Mouse (Mus musculus): ENCODE data around the gene Ncapd2. TPM values are rescaled to one million over a fixed set of nuclear protein-coding genes. Genes with fewer than 3 reads are reported as not detected.

Gene Ncapd2
- polyA plus RNA-seq, 1 experiment: 92.0 TPM

DNA sequence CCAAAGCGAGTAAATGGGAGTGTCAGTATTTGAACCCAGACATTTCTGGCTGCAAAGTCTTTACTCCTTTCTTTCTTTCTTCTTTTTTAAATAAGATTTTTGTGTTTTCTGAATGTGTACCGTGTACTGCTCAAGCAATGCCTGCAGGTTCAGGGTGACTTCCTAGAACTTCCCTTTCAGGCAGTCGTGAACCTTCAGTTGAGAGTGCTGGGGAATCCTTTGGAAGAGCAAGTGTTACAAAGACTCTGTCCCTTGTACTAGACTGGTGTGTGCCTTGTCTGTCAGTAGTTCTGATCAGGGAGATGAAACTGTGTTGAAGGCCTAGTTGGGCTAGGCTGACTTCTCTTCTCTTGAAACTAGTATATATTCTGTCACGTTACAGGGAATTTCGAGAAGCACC is 1.3 kb upstream of the Ncapd2 start:
- no peaks in the 10 kb centered on the region for H3K9me3 ChIP-seq
- peaks cover 27% of the 10 kb centered on the region for H3K4me1 ChIP-seq
- no peaks in the 10 kb centered on the region for H3K27me3 ChIP-seq (replicated peaks)
- H3K4me3 ChIP-seq (replicated peaks): peak overlapping the region; percentile 99
- no peak for TF ChIP-seq FLI1 (IDR thresholded peaks at IDR 0.05; ENCODE audit: low read length)
- TF ChIP-seq GATA1 (IDR thresholded peaks at IDR 0.05; ENCODE audit: borderline replicate concordance, low read length): no peak
- peaks cover 47% of the 10 kb centered on the region for H3K36me3 ChIP-seq (replicated peaks; ENCODE audit: low read length)

DNA sequence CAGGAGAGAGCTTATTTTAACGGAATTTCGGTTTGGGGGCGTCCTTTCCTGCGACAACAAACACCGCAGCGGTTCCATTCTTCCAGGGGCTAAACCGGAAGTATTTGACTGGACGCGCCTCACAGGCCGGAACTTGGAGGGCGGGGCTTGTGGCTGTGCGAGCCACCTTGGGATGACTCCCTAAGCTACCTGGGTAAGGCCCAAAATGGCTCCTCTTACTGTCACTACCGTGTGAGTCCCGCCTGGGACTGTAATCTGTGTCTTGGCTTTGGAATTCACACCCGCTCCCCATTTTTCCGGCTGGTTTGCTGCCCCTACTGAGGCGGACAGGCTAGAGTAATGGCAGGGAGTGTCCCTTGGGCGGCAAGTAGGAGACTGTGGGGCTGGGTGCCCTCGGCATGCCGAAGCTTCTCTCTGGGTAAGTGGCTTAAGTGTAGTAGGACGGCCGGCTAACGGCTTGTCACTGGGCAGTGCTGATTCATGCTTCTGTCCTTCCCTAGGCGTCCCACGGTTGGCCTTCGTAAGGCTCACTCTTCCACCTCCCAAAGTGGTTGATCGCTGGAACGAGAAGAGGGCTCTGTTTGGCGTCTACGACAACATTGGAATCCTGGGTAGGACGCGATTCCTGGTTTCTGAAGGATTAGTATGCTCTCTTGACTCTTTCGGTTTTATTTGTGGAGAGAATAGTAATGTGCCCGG is 664 bp upstream of the Ncapd2 start:
- Histone ChIP-seq H3K4me1 (peaks cover 33% of the 10 kb centered on the region), H3K36me3 (replicated peaks; ENCODE audit: low read length) (peaks cover 53% of the 10 kb centered on the region), H3K4me3 (replicated peaks) (peak overlapping the region; percentile 99)

DNA sequence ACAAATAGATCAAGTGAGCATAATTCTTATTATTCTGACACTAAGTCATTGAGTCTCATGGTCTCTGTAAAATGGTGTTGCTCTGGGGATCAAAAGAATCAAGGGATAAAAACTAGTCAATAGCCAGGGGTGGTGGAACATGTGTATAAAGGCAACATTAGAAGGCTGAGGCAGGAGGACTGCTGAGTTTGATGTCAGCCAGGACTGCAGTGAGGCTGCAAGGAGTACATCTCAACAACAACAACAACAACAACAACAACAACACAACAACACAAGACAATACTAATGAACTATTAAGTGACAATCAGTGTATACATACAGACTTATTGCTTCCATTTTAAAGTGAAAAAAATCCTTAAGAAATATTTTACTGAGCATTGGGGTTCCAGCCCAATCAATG is 685 bp downstream of the Ncapd2 start:
- TF ChIP-seq FLI1 (IDR thresholded peaks at IDR 0.05; ENCODE audit: low read length): no peak
- peak overlapping the region; percentile 99 for H3K4me3 ChIP-seq (replicated peaks)
- peaks cover 57% of the 10 kb centered on the region for H3K36me3 ChIP-seq (replicated peaks; ENCODE audit: low read length)
- no peaks in the 10 kb centered on the region for H3K27me3 ChIP-seq (replicated peaks)
- H3K4me1 ChIP-seq: peaks cover 34% of the 10 kb centered on the region
- no peaks in the 10 kb centered on the region for H3K9me3 ChIP-seq

More for the DNA sequence above, 664 bp upstream of the Ncapd2 start:
- TF ChIP-seq GATA1 (IDR thresholded peaks at IDR 0.05; ENCODE audit: borderline replicate concordance, low read length): no peak
- no peak for TF ChIP-seq FLI1 (IDR thresholded peaks at IDR 0.05; ENCODE audit: low read length)
- H3K9me3 ChIP-seq: no peaks in the 10 kb centered on the region
- no peaks in the 10 kb centered on the region for H3K27me3 ChIP-seq (replicated peaks)

DNA sequence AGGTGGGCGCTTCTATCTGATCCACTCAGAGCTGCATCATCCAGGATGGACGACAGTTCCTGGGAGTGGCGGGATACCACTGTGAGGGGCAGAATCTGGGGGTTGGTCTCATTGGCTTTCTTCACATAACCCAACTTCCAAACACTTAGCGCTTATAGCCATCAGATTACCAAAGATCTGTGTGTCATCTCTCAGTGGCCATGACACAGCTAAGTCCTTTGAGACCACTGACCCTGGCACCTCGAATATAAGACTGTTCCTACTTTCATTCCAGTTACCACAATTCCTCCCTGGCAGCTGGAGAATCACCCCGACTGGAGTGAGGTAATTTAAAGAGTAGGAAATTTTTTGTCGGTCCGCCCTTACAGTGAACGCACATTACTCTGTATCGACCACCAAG is 5.3 kb downstream of the Ncapd2 start:
- no peaks in the 10 kb centered on the region for H3K27me3 ChIP-seq (replicated peaks)
- H3K4me1 ChIP-seq: peaks cover 21% of the 10 kb centered on the region
- TF ChIP-seq GATA1 (IDR thresholded peaks at IDR 0.05; ENCODE audit: borderline replicate concordance, low read length): no peak
- no peak for TF ChIP-seq FLI1 (IDR thresholded peaks at IDR 0.05; ENCODE audit: low read length)
- H3K9me3 ChIP-seq: no peaks in the 10 kb centered on the region
- H3K4me3 ChIP-seq (replicated peaks): no peak overlapping the region
- peaks cover 82% of the 10 kb centered on the region for H3K36me3 ChIP-seq (replicated peaks; ENCODE audit: low read length)

DNA sequence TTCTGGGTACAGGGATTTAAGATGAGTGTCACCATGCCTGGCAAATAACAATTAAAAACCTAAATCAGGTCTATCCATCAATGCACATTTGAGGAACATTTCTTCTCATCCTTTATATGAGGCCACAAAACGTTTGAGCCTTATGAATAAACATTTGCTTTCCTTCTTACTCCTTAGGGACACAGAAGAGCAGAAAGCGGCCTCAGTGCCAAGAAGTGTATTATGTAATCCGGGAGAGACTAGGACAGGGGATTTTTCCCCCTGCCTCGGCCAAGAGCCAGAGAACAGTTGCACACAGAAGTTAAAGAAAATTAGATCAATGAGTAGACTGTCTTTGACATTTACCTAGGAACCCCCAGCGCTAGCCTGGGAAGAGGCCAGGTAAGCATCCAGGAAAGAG is 9.4 kb downstream of the Ncapd2 start:
- TF ChIP-seq GATA1 (IDR thresholded peaks at IDR 0.05; ENCODE audit: borderline replicate concordance, low read length) (no peak), FLI1 (IDR thresholded peaks at IDR 0.05; ENCODE audit: low read length) (no peak)
- H3K36me3 ChIP-seq (replicated peaks; ENCODE audit: low read length): peaks cover 95% of the 10 kb centered on the region
- H3K4me1 ChIP-seq: peaks cover 4% of the 10 kb centered on the region; the same call in 1 of the 2 replicates
- no peaks in the 10 kb centered on the region for H3K9me3 ChIP-seq
- H3K27me3 ChIP-seq (replicated peaks): no peaks in the 10 kb centered on the region
- no peak overlapping the region for H3K4me3 ChIP-seq (replicated peaks)

DNA sequence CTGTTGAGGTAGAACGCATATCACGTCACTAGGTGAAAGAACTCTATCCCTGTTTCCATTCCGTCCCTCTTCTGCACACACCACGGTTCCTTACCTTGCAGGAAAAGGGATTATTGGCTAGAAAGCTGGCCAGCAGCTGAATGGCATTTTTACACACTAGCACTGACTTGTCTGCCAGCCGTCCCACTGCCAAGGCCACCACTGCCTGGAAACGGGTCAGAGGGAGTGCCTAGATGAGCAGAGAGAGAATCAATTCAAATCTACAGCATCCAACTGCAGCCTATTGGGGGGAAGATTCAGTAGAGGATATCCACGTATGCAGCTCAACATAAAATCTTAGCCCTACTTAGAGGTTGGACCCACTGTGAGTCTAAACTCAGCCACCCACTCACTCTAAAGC is 11.9 kb downstream of the Ncapd2 start:
- Histone ChIP-seq H3K36me3 (replicated peaks; ENCODE audit: low read length) (peaks cover 95% of the 10 kb centered on the region), H3K4me1 (0 out of 2 replicates have a peak, but pooled peaks cover 3% of the 10 kb centered on the region), H3K4me3 (replicated peaks) (no peak overlapping the region), H3K9me3 (no peaks in the 10 kb centered on the region), H3K27me3 (replicated peaks) (no peaks in the 10 kb centered on the region)
- TF ChIP-seq FLI1 (IDR thresholded peaks at IDR 0.05; ENCODE audit: low read length) (no peak), GATA1 (IDR thresholded peaks at IDR 0.05; ENCODE audit: borderline replicate concordance, low read length) (no peak)

DNA sequence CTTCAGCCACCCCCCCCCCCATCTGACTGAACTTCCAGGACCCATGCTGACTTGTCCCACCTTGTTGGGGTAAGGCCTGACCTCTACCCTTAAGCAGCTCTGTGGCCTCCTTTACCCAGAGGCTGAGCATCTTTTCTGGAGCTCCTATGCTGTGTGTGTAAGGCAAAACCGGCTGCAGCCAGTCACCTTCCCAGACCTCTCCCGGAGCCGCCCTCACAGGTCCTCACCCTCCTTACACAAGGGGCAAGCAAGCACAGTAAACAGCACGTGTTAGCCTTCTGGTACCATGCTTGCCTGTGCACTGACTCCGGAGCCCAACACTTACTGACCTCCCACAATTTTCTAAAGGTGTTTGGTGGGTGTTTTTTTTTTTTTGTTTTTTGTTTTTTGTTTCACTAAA is 16.0 kb downstream of the Ncapd2 start:
- Histone ChIP-seq H3K9me3 (no peaks in the 10 kb centered on the region), H3K36me3 (replicated peaks; ENCODE audit: low read length) (peaks cover 97% of the 10 kb centered on the region), H3K4me3 (replicated peaks) (no peak overlapping the region), H3K27me3 (replicated peaks) (no peaks in the 10 kb centered on the region), H3K4me1 (no peaks in the 10 kb centered on the region)
- TF ChIP-seq FLI1 (IDR thresholded peaks at IDR 0.05; ENCODE audit: low read length) (no peak), GATA1 (IDR thresholded peaks at IDR 0.05; ENCODE audit: borderline replicate concordance, low read length) (no peak)

DNA sequence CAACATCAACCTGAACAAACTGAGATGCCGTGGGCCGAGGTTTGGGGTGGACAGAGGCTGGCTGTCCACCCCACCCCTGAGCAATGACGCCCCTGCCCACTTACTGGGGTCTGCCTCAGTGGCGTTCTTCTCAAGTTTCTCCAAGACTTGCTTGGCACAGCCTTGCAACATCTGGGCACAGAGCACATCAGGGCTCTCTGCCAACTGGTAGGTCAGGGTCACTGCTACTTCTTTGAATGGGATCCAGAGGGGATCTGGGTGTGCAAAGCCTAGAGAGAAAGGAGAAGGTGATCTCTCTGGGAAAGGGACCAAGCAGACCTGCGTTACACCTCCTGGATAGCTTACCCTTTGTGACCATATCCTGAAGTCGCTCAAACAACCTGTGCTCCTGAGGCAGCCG is 18.2 kb downstream of the Ncapd2 start:
- H3K36me3 ChIP-seq (replicated peaks; ENCODE audit: low read length): peaks cover 99% of the 10 kb centered on the region
- no peaks in the 10 kb centered on the region for H3K27me3 ChIP-seq (replicated peaks)
- peaks cover 16% of the 10 kb centered on the region for H3K4me1 ChIP-seq
- TF ChIP-seq FLI1 (IDR thresholded peaks at IDR 0.05; ENCODE audit: low read length) (no peak), GATA1 (IDR thresholded peaks at IDR 0.05; ENCODE audit: borderline replicate concordance, low read length) (no peak)
- H3K9me3 ChIP-seq: no peaks in the 10 kb centered on the region
- H3K4me3 ChIP-seq (replicated peaks): no peak overlapping the region

DNA sequence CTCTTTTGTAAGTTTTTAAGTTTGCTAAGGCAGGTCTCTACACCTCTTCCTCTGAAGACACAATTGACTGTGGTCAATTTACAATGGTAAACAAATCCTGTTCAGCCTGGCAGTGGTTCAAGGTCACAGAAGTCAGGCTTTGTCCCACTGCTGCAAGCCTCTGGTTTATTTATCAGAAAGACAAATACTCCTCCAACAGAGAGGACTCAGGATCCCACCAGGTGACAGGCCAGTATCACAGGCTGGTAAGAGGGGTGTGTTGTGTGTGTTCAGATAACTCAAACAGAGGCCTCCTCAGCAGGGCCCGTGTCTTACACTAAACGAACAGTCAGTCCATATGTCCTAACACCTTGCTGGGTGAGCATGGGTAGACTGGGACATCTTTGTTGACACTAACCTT is 19.0 kb downstream of the Ncapd2 start:
- Histone ChIP-seq H3K36me3 (replicated peaks; ENCODE audit: low read length) (peaks cover 99% of the 10 kb centered on the region), H3K9me3 (no peaks in the 10 kb centered on the region), H3K27me3 (replicated peaks) (no peaks in the 10 kb centered on the region), H3K4me3 (replicated peaks) (no peak overlapping the region), H3K4me1 (peaks cover 24% of the 10 kb centered on the region)
- TF ChIP-seq FLI1 (IDR thresholded peaks at IDR 0.05; ENCODE audit: low read length): no peak
- TF ChIP-seq GATA1 (IDR thresholded peaks at IDR 0.05; ENCODE audit: borderline replicate concordance, low read length): no peak

DNA sequence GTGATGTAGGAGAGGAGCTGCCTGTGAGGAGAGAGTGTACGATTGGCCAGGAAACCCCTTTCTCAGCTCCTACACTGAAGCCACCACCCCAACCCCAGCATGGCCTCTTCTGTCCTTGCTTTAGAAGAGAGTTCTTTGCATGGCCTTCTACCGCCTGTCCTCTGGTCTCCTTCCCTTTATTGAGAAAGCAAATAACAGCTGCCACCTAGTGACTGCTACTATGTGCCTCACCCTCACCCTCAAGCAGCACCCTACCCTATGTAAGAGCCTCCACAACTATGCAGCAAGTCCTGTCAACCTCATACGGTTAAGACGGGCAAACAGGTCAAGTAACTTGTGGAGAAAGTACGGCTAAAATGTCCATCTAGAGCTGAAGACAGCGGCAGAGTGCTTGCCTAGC is 21.3 kb downstream of the Ncapd2 start:
- peaks cover 39% of the 10 kb centered on the region for H3K4me1 ChIP-seq
- peaks cover 80% of the 10 kb centered on the region for H3K36me3 ChIP-seq (replicated peaks; ENCODE audit: low read length)
- TF ChIP-seq FLI1 (IDR thresholded peaks at IDR 0.05; ENCODE audit: low read length) (no peak), GATA1 (IDR thresholded peaks at IDR 0.05; ENCODE audit: borderline replicate concordance, low read length) (no peak)
- H3K4me3 ChIP-seq (replicated peaks): no peak overlapping the region
- H3K9me3 ChIP-seq: no peaks in the 10 kb centered on the region
- H3K27me3 ChIP-seq (replicated peaks): no peaks in the 10 kb centered on the region

Data from megakaryocyte, embryonic 14.5 days (primary cell).